Mouse (Mus musculus) lung, postnatal 10 days (tissue): ENCODE results near the gene Map1lc3a.

Experiments
- DNase-seq: peaks from one replicate; pipeline ENCODE4 v3.0.0; 2021

Map1lc3a gene

GRCm38 (mm10) chr2:155287456-155288250 lies 11.6 kb downstream of the Map1lc3a start:
- DNase-seq: no peak

DNA sequence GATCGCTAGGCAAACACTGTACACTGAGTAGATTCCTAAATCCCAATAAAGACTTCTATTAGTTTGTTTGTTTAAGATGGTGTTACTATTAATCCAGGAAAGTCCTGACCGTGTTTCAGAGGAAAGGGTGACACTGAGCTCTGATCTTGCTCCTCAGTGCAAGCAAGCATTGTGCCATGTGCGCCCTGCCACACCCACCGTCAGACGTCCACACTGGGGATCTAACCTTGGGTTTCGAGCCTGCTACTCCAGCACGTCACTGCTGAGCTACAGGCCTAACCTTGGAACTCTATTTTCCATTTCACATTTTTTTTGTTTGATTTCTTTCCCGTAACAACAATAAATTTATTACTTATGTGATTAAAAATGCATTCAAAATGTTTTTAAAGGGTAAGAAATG lies 14.0 kb downstream of the Map1lc3a start:
- no peak for DNase-seq

DNA sequence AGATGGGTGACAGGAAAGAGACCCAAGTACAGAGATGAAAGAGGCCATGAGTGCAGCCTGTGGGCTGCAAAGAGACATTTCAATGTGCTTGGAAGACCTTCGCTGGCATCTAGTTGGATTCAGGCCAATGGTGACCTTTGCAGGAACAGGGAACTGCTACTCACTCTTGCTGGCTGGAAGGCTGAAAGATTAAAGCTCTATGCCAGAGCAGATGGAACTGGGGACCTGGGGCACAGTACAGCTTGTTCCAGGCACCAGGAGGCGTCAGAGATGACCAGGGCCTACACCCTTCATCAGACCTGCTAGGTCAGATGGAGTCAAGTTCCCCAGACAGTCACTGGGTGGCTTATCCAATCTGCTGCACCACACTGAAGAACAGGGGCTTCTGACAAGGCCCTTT lies 17.3 kb downstream of the Map1lc3a start:
- DNase-seq: no peak

GRCm38 (mm10) chr2:155293946-155294345 lies 17.8 kb downstream of the Map1lc3a start:
- DNase-seq: no peak

- no peak for DNase-seq
Measured at GRCm38 (mm10) chr2:155295453-155295852, 19.4 kb downstream of the Map1lc3a start.

GRCm38 (mm10) chr2:155299563-155299962 lies 23.5 kb downstream of the Map1lc3a start:
- peak; percentile 69 for DNase-seq

- peak; percentile 76 for DNase-seq
Measured at GRCm38 (mm10) chr2:155308936-155309592, 33.0 kb downstream of the Map1lc3a start.

GRCm38 (mm10) chr2:155313671-155314070 lies 37.6 kb downstream of the Map1lc3a start:
- no peak for DNase-seq

- no peak for DNase-seq
Measured at GRCm38 (mm10) chr2:155318618-155319017, 42.5 kb downstream of the Map1lc3a start.

GRCm38 (mm10) chr2:155320596-155320995 lies 44.5 kb downstream of the Map1lc3a start:
- peak; percentile 18 for DNase-seq

GRCm38 (mm10) chr2:155326001-155326400 lies 49.9 kb downstream of the Map1lc3a start:
- DNase-seq: no peak
